Mouse (Mus musculus): ENCODE data around the gene Slc16a13.
A peak's percentile ranks its signal among the peaks of the same experiment; 100 is the strongest.

Slc16a13 gene

DNA sequence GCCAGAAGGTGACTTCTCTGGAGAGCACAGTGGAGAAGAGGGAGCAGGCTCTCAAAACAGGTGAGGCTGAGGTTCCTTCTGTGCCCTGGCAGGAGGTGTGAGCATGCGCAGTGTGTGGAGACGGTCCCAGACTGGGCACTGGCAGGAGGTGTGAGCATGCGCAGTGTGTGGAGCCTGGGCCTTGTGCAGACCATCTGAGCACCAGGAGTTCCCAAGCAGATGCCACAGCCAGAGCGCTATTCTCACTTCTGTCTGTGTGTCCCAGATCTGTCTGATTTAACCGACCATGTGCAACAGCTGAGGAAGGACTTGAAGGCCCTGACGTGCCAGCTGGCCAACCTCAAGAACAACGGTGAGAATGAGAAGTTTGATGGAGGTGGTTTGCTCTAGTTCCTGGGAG is 51.4 kb downstream of the Slc16a13 start:
- peak; percentile 65 for DNase-seq

GRCm38 (mm10) chr11:70168136-70168535 is 52.7 kb downstream of the Slc16a13 start:
- no peak for DNase-seq

Measured in cerebellum, adult 11-12 months (tissue).